In the genomic region with DNA sequence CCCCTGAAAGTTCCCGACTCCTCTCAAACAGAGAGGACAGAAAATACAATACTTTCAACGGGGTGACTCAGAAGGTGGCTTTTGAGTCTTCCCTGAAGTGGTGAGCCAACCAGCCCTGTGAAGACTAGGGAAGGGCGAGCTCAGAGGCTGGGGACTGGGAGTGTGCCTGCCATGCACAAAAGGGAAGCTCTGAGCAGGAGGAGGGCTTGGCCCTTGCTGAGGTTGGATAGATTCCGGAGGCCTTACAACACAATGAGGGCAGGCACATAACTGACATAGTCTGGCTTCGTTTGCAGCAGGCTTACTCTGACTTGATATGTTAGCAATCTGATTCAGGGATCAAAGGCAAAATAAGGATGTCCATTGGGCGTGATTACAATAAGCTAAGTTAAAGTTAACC, we compare ENCODE assay signal across 22 mouse cellular contexts.
DNase-seq lines count a peak whose midpoint lies in the region; ATAC-seq and TF ChIP-seq lines count a peak whose summit lies in the region.
"Had no signal": no experiment of that assay in that cellular context is flagged by ENCODE, and none has a peak within 500 bp of the region (broad histone marks: within the 10 kb centered on the region; RNA-seq: fewer than 3 reads in every experiment).

No protein-coding gene starts in this region.

- H3K27me3 ChIP-seq in neural tube, embryonic 15.5 days (replicated peaks), result no peaks in the 10 kb centered on the region; the same call in 1 of the 2 replicates
- H3K27me3 ChIP-seq in neural tube, embryonic 13.5 days, result peaks cover 13% of the 10 kb centered on the region
- H3K27me3 ChIP-seq in heart, embryonic 10.5 days (ENCODE audit: insufficient read depth, poor library complexity, severe bottlenecking), result peaks cover 39% of the 10 kb centered on the region
- H3K27me3 ChIP-seq in hindbrain, postnatal 0 days (ENCODE audit: insufficient read depth, low read length), result no peaks in the 10 kb centered on the region
- H3K27me3 ChIP-seq: forebrain, embryonic 15.5 days had no signal

- no peak overlapping the region for H3K9ac ChIP-seq in neural tube, embryonic 15.5 days (replicated peaks)
- H3K9ac ChIP-seq in neural tube, embryonic 13.5 days, result no peak overlapping the region
- H3K9ac ChIP-seq in hindbrain, postnatal 0 days (replicated peaks; ENCODE audit: low read length), result no peak overlapping the region
- H3K9ac ChIP-seq: embryonic facial prominence, embryonic 13.5 days; forebrain, embryonic 15.5 days; heart, embryonic 13.5 days; hindbrain, embryonic 14.5 days had no signal

- WGBS in neural tube, embryonic 15.5 days, result 76% methylated on average over 6 of the region's 6 CpGs
- WGBS in neural tube, embryonic 13.5 days, result 74% methylated on average over 6 of the region's 6 CpGs
- WGBS in heart, embryonic 10.5 days, result 72% methylated on average over 6 of the region's 6 CpGs
- 53% methylated on average over 6 of the region's 6 CpGs for WGBS in hindbrain, postnatal 0 days

- no peak for TF ChIP-seq CTCF in layer of hippocampus, adult 2 months (conservative IDR thresholded peaks at IDR 0.05)
- no peak for TF ChIP-seq CTCF in hindbrain, postnatal 0 days (IDR thresholded peaks at IDR 0.05; ENCODE audit: low read depth)

- no peak overlapping the region for H3K4me2 ChIP-seq in neural tube, embryonic 15.5 days
- H3K4me2 ChIP-seq in neural tube, embryonic 13.5 days, result peak overlapping the region; percentile 13; the same call in 1 of the 2 replicates
- H3K4me2 ChIP-seq in hindbrain, postnatal 0 days (ENCODE audit: low read depth, low read length), result no peak overlapping the region
- H3K4me2 ChIP-seq: embryonic facial prominence, embryonic 13.5 days; forebrain, embryonic 15.5 days; heart, embryonic 13.5 days; hindbrain, embryonic 14.5 days had no signal

- no peak for DNase-seq in layer of hippocampus, adult 2 months (ENCODE audit: low spot score in 2 of 2)
- no peak for DNase-seq in layer of hippocampus, postnatal 14 days (ENCODE audit: low spot score in 2 of 2)
- DNase-seq in neural tube, embryonic 10.5 days (ENCODE audit: extremely low spot score, low spot score), result peak; percentile 11
- DNase-seq in heart, embryonic 10.5 days (ENCODE audit: low spot score), result no peak
- no peak for DNase-seq in hindbrain, postnatal 0 days (ENCODE audit: low spot score)
- DNase-seq: adrenal gland, postnatal 10 days; adrenal gland, postnatal 36 days; cerebellum, adult 18-20 months; cerebellum, adult 9-10 months; gastrocnemius, postnatal 25 days; heart, postnatal 14 days; heart, postnatal 4 days had no signal

- H3K36me3 ChIP-seq in neural tube, embryonic 15.5 days, result no peaks in the 10 kb centered on the region
- no peaks in the 10 kb centered on the region for H3K36me3 ChIP-seq in neural tube, embryonic 13.5 days
- H3K36me3 ChIP-seq in heart, embryonic 10.5 days, result no peaks in the 10 kb centered on the region
- no peaks in the 10 kb centered on the region for H3K36me3 ChIP-seq in hindbrain, postnatal 0 days (ENCODE audit: insufficient read depth, low read length)
- H3K36me3 ChIP-seq: embryonic facial prominence, embryonic 13.5 days; forebrain, embryonic 10.5 days; forebrain, embryonic 15.5 days; heart, embryonic 13.5 days had no signal

- H3K4me1 ChIP-seq in neural tube, embryonic 15.5 days, result peaks cover 13% of the 10 kb centered on the region
- H3K4me1 ChIP-seq in neural tube, embryonic 13.5 days (replicated peaks), result peaks cover 13% of the 10 kb centered on the region
- 0 out of 2 replicates have a peak, but pooled peaks cover 3% of the 10 kb centered on the region for H3K4me1 ChIP-seq in heart, embryonic 10.5 days
- peaks cover 5% of the 10 kb centered on the region; the same call in 1 of the 2 replicates for H3K4me1 ChIP-seq in hindbrain, postnatal 0 days (ENCODE audit: insufficient read depth, low read length)

- ATAC-seq in neural tube, embryonic 15.5 days (ENCODE audit: low FRiP score), result no peak
- ATAC-seq in granulocyte monocyte progenitor cell, adult 5-6 weeks (replicated peaks; ENCODE audit: poor library complexity, severe bottlenecking), result peak; percentile 67
- no peak for ATAC-seq in neural tube, embryonic 13.5 days (ENCODE audit: low read depth)
- no peak for ATAC-seq in hindbrain, postnatal 0 days
- ATAC-seq: activated CD4-positive, CD25-positive, alpha-beta regulatory T cell, adult 4 months; CD4-positive, CD25-positive, alpha-beta regulatory T cell, adult 4 months; forebrain, embryonic 15.5 days had no signal

- no peaks in the 10 kb centered on the region for H3K9me3 ChIP-seq in neural tube, embryonic 15.5 days (replicated peaks)
- no peaks in the 10 kb centered on the region for H3K9me3 ChIP-seq in neural tube, embryonic 13.5 days
- no peaks in the 10 kb centered on the region for H3K9me3 ChIP-seq in heart, embryonic 10.5 days
- no peaks in the 10 kb centered on the region for H3K9me3 ChIP-seq in hindbrain, postnatal 0 days (ENCODE audit: low read length)
- H3K9me3 ChIP-seq: embryonic facial prominence, embryonic 13.5 days; forebrain, embryonic 10.5 days; forebrain, embryonic 15.5 days; heart, embryonic 13.5 days had no signal

- peak overlapping the region; percentile 68 for H3K27ac ChIP-seq in layer of hippocampus, adult 2 months
- no peak overlapping the region for H3K27ac ChIP-seq in neural tube, embryonic 15.5 days (replicated peaks)
- H3K27ac ChIP-seq in neural tube, embryonic 13.5 days (replicated peaks), result no peak overlapping the region; the same call in 1 of the 2 replicates
- no peak overlapping the region for H3K27ac ChIP-seq in heart, embryonic 10.5 days
- no peak overlapping the region for H3K27ac ChIP-seq in hindbrain, postnatal 0 days
- H3K27ac ChIP-seq: embryonic facial prominence, embryonic 13.5 days; forebrain, embryonic 10.5 days; forebrain, embryonic 15.5 days; heart, embryonic 13.5 days; hindbrain, embryonic 14.5 days had no signal

- no peak overlapping the region for H3K4me3 ChIP-seq in layer of hippocampus, adult 2 months
- no peak overlapping the region for H3K4me3 ChIP-seq in neural tube, embryonic 15.5 days (replicated peaks)
- no peak overlapping the region for H3K4me3 ChIP-seq in neural tube, embryonic 13.5 days
- H3K4me3 ChIP-seq in heart, embryonic 10.5 days, result no peak overlapping the region
- H3K4me3 ChIP-seq in hindbrain, postnatal 0 days (ENCODE audit: low read length), result no peak overlapping the region
- H3K4me3 ChIP-seq: embryonic facial prominence, embryonic 13.5 days; forebrain, embryonic 10.5 days; forebrain, embryonic 15.5 days; heart, embryonic 13.5 days had no signal
